In genomic region chr2:60881571-60882041, GRCm38 (mm10) we compare ENCODE assay signal across 8 mouse cellular contexts.
DNase-seq lines count a peak whose midpoint lies in the region; ATAC-seq and TF ChIP-seq lines count a peak whose summit lies in the region.

No protein-coding gene starts in this region.

- under 1% methylated on average over 27 of the region's 27 CpGs for WGBS in lung, embryonic 14.5 days
- 1% methylated on average over 22 of the region's 27 CpGs for WGBS in hindbrain, embryonic 11.5 days
- WGBS in midbrain, embryonic 13.5 days: 2% methylated on average over 20 of the region's 27 CpGs

- ATAC-seq in lung, embryonic 14.5 days (ENCODE audit: insufficient read depth): peak; percentile 80; the same call in 1 of the 2 replicates
- no peak; the same call in none of the 2 replicates for ATAC-seq in hindbrain, embryonic 11.5 days (ENCODE audit: low FRiP score)
- peak; percentile 74; the same call in 1 of the 2 replicates for ATAC-seq in midbrain, embryonic 13.5 days

- TF ChIP-seq POLR2A in cortical plate, adult 2 months (IDR thresholded peaks at IDR 0.05; ENCODE audit: extremely low read depth, insufficient read depth, low read length): no peak

- peak overlapping the region; percentile 98 for H3K9ac ChIP-seq in lung, embryonic 14.5 days
- peak overlapping the region; percentile 90 for H3K9ac ChIP-seq in hindbrain, embryonic 11.5 days (ENCODE audit: low read depth, low read length)
- peak overlapping the region; percentile 84 for H3K9ac ChIP-seq in midbrain, embryonic 13.5 days (replicated peaks)

- peaks cover 45% of the 10 kb centered on the region for H3K4me1 ChIP-seq in lung, embryonic 14.5 days (ENCODE audit: insufficient read depth)
- no peaks in the 10 kb centered on the region for H3K4me1 ChIP-seq in cortical plate, adult 2 months (ENCODE audit: control insufficient read depth, insufficient read depth, low read length)
- no peaks in the 10 kb centered on the region; the same call in 1 of the 2 replicates for H3K4me1 ChIP-seq in hindbrain, embryonic 11.5 days (replicated peaks; ENCODE audit: control insufficient read depth, insufficient read depth, low read length)
- H3K4me1 ChIP-seq in midbrain, embryonic 13.5 days (replicated peaks): peaks cover 23% of the 10 kb centered on the region

- no peaks in the 10 kb centered on the region for H3K27me3 ChIP-seq in lung, embryonic 14.5 days (ENCODE audit: insufficient read depth, low read length)
- H3K27me3 ChIP-seq in hindbrain, embryonic 11.5 days (ENCODE audit: control insufficient read depth, insufficient read depth, low read length): no peaks in the 10 kb centered on the region
- H3K27me3 ChIP-seq in midbrain, embryonic 13.5 days: peaks cover 67% of the 10 kb centered on the region

- peak overlapping the region; percentile 94 for H3K27ac ChIP-seq in lung, embryonic 14.5 days (ENCODE audit: low read depth)
- H3K27ac ChIP-seq in cortical plate, adult 2 months (ENCODE audit: insufficient read depth, low read length): 0 out of 2 replicates have a peak overlapping the region, but pooled peaks have one; percentile 66
- peak overlapping the region; percentile 82; the same call in 1 of the 2 replicates for H3K27ac ChIP-seq in hindbrain, embryonic 11.5 days (ENCODE audit: low read depth, low read length)
- H3K27ac ChIP-seq in midbrain, embryonic 13.5 days: peak overlapping the region; percentile 68; the same call in 1 of the 2 replicates

- peak overlapping the region; percentile 86 for H3K4me2 ChIP-seq in lung, embryonic 14.5 days
- H3K4me2 ChIP-seq in hindbrain, embryonic 11.5 days (replicated peaks; ENCODE audit: low read depth, low read length): peak overlapping the region; percentile 92
- peak overlapping the region; percentile 87 for H3K4me2 ChIP-seq in midbrain, embryonic 13.5 days (replicated peaks)

- DNase-seq in lung, embryonic 14.5 days: no peak
- no peak for DNase-seq in lung, postnatal 25 days (ENCODE audit: low spot score)
- DNase-seq in hindbrain, embryonic 11.5 days (ENCODE audit: low spot score): no peak
- no peak for DNase-seq in cerebellum, adult 11-12 months
- no peak for DNase-seq in left cerebral cortex, adult 8-10 months (ENCODE audit: low spot score in 2 of 2)
- no peak for DNase-seq in gastrocnemius, postnatal 25 days

- H3K36me3 ChIP-seq in lung, embryonic 14.5 days (ENCODE audit: insufficient read depth): peaks cover 9% of the 10 kb centered on the region
- H3K36me3 ChIP-seq in hindbrain, embryonic 11.5 days (ENCODE audit: control insufficient read depth, insufficient read depth, low read length): no peaks in the 10 kb centered on the region
- H3K36me3 ChIP-seq in midbrain, embryonic 13.5 days: no peaks in the 10 kb centered on the region

- peak overlapping the region; percentile 93 for H3K4me3 ChIP-seq in lung, embryonic 14.5 days (ENCODE audit: low read depth, low read length)
- H3K4me3 ChIP-seq in cortical plate, adult 2 months (ENCODE audit: insufficient read depth, low read length): peak overlapping the region; percentile 69
- H3K4me3 ChIP-seq in hindbrain, embryonic 11.5 days (ENCODE audit: low read depth, low read length): peak overlapping the region; percentile 88
- peak overlapping the region; percentile 83 for H3K4me3 ChIP-seq in midbrain, embryonic 13.5 days (replicated peaks)

- no peaks in the 10 kb centered on the region for H3K9me3 ChIP-seq in lung, embryonic 14.5 days (ENCODE audit: low read depth, low read length)
- H3K9me3 ChIP-seq in hindbrain, embryonic 11.5 days (ENCODE audit: control insufficient read depth, low read length): no peaks in the 10 kb centered on the region
- no peaks in the 10 kb centered on the region for H3K9me3 ChIP-seq in midbrain, embryonic 13.5 days

- no peak for TF ChIP-seq CTCF in lung, embryonic 14.5 days (IDR thresholded peaks at IDR 0.05; ENCODE audit: low read depth)
- no peak for TF ChIP-seq CTCF in cortical plate, adult 2 months (IDR thresholded peaks at IDR 0.05; ENCODE audit: extremely low read depth, insufficient read depth, low read length)
